Mouse (Mus musculus) cerebellum, postnatal 10 days (tissue): Measurements from ENCODE around the gene Mier2.

Source experiments
- DNase-seq, 2 experiments: peaks; one replicate each; pipeline ENCODE4 v3.0.0; 2021; ENCODE audit warnings: mixed read lengths in 2 of 2

Gene Mier2

DNA sequence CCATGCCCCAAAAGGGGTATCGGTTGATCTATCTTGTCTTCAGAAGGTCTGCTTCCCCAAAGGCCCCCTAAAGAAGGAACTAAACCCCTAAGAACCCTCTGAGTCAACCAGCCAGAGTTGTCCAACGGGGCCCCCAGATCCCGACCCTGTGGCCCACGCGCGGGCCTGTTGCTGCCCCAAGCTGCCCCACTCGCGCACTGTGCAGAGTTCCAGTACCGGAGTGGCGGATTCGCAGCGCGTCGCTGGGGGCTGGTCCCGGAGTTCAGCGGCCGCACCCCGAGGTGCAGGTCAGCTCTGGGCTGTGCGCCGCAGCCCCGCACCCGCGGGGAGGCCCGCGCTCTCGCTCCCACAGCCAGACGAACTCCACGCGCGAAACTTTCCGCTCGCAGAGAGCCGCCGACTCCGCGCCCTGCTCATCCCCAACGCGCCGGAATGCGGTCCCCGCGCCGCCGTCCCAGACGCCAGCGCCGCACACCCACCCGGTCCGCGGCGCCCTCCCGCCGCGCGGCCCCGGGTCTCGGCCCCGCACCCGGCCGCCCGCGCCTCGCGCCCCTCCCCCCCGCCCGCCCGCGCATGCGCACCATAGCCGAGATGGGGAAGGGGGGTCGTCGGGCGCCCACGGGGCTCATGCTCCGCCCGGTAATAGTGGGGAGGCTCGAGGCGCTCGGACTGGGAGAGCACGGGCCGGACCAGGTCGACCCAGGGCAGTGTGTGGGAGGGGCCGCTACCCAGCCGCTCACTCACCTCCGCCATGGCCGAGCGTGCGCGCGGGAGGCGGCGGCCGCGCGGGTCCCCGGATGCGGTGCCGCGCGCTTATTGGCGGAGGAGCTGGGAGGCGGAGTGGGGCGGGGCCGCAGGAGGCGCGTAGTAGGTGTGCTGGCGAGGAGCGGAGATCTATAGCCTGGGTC lies at the start of gene Mier2:
TSS of gene Mier2 (minus strand) at position 870 of the 908 bp plus-strand sequence.
- peak; percentile 92 to 94 for DNase-seq

DNA sequence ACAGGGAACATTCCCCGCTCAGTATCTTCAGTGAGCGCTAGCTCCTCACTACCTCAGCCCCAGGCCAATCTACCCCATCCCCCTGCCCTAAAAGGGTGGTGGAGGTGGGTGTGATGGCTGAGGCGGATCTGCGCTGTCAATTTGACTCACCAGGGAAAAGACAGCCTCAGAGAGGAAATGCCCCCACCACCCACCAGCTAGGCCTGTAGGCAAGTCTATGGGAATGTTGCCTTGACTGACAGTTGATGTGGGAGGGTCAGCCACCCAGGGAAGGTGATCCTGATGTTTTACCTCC lies 42.9 kb upstream of the Mier2 start:
- no peak for DNase-seq

GRCm38 (mm10) chr10:79597051-79597935 lies 42.3 kb upstream of the Mier2 start:
- peak in 1 of 2 experiments; percentile 56 for DNase-seq

GRCm38 (mm10) chr10:79595590-79595929 lies 40.6 kb upstream of the Mier2 start:
- no peak for DNase-seq

GRCm38 (mm10) chr10:79594872-79595589 lies 40.0 kb upstream of the Mier2 start:
- DNase-seq: peak; percentile 83 to 87

DNA sequence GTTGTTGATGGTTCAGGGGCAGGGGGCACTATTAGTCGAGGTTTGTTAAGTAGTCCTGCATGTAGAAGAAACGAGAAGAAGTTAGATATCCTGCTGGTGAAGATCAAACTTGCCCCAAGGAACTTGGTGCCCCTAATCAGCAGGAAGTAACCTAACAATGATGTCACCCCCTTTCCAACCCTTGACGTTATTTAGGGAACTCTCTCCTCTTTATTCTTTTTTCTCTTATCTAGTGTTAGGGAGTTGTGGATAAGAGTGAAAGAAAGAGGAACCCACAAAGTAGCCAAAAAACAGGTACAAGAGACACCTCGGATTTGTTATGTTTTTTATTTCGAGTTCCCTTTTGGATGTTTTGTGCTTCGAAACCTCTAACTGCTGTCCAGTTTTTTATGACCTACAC lies 39.1 kb upstream of the Mier2 start:
- DNase-seq: no peak

GRCm38 (mm10) chr10:79590702-79591101 lies 35.7 kb upstream of the Mier2 start:
- no peak for DNase-seq

DNA sequence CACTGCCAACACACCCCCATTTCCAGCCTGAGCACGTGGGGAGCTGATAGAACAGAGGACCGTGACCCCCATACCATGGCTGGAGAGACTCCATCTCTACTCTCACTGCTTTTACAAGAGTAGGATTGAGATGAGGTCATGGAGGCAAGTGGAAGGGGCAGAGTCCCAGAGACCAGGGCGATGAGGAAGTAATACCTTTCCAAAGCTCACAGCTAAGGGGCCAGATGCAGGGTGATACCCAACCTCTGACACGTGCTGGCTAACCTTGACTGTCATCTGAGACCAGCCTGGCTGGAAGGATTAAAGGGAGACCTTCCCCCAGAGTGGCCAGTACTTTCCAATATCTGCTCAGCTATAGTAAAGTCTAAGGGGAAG lies 32.7 kb upstream of the Mier2 start:
- no peak for DNase-seq

- no peak for DNase-seq
These were observed 32.2 kb upstream of the Mier2 start, which contains the start of gene Theg for GRCm38 (mm10) chr10:79587061-79587751. Gene Theg, minus strand, starts transcription at chr10:79587331.

DNA sequence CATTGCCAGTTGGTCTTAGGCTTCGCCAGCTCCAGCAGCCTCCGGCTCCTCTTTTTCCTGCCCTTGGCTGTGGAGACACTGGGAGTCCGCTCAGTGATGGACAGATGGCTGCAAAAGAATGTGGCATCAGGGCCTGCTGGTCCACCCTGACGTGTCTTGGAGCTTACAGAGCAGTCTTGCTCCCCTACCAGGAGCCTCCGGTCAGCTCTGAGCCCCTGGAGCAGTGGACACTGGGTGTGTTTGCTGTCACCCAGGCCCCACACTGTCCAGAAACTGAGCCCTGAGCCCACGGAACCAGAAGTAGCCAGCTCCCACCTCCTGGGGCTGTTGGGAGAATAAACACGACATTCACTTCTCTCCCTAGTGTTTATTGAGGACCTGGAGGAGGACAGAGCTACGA lies 31.2 kb upstream of the Mier2 start:
- no peak for DNase-seq

DNA sequence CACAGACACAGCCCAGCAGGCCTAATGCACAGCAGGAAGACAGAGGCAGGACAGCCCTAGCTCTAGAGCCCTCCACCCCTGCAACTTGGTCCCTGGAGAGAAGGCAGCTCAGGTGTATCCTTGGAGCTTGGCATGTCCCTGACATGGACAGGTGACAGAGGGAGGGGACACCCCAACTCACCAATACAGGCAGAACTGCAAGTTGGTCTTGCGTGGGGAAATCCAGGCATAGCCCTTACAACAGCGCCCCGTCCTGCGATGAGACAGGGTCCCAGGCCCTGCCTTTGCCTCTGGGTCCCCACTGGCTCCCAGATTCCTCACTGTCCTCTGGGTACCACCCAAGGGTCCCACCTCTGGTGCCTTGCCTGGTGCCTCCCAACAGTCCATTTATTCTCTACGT lies 30.7 kb upstream of the Mier2 start:
- DNase-seq: no peak

- DNase-seq: no peak
These were observed 30.1 kb upstream of the Mier2 start for GRCm38 (mm10) chr10:79585136-79585535.

GRCm38 (mm10) chr10:79584426-79584825 lies 29.4 kb upstream of the Mier2 start:
- no peak for DNase-seq

DNA sequence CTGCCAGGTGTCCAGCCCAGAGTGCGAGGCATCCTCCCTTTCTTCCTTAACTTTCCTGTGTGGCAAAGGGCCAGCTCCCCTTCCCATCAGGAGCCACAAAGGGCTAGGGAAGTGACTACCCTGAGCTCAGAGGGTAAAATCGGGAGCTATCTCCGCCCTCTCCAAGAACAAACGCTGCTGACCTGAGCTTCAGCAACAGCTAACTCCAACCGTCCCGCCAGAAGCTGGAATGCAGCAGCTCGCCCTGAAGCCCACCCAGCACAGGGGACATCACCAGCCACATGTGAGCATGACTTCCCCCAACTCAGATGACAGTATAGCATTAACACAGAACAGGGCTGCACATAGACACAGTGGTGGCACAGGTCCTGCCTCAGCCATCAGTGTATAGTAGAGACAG lies 29.0 kb upstream of the Mier2 start:
- DNase-seq: no peak

- DNase-seq: no peak
These were observed 26.5 kb upstream of the Mier2 start for GRCm38 (mm10) chr10:79581501-79581900.

- DNase-seq: peak; percentile 85 to 91
These were observed 25.8 kb upstream of the Mier2 start for GRCm38 (mm10) chr10:79580811-79581210.

GRCm38 (mm10) chr10:79580356-79580755 lies 25.4 kb upstream of the Mier2 start:
- no peak for DNase-seq

DNA sequence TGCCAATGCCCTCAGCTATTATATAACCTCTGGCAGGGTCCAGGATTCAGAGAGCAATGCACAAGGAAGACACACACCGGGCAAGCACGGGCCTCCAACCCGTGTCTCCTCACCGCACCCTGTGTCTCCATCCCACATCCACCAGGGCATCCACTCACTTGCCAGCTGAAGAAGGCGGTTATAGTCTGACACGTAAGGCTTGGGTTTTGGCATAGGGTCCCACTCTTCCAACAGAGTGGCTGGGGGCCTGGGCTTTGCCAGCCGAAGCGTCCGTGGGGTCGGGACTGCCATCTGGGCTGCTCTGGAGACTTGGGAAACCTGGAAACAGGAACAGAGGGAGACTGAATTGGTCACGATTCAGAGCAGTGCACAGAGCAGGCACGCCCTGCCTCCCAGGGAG lies 24.8 kb upstream of the Mier2 start:
- DNase-seq: peak; percentile 69 to 77

DNA sequence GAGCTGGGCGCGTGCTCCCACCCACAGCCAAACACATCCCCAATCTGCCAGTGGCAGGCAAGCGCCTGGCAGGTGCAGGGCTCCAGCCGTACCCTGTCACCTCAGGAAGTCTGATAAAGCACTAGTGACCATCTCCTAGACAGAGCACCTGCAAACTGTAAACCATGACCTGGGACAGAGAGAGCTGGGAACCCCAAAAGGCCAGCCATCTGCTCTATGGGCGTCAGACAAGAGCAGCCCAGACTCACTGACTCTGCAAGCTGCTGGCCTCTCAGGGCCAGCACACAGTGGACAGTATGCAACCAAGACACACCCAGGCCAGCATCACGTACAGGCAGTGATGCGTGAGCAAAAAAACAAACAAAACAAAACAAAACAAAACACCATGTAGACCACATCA lies 23.9 kb upstream of the Mier2 start:
- no peak for DNase-seq

DNA sequence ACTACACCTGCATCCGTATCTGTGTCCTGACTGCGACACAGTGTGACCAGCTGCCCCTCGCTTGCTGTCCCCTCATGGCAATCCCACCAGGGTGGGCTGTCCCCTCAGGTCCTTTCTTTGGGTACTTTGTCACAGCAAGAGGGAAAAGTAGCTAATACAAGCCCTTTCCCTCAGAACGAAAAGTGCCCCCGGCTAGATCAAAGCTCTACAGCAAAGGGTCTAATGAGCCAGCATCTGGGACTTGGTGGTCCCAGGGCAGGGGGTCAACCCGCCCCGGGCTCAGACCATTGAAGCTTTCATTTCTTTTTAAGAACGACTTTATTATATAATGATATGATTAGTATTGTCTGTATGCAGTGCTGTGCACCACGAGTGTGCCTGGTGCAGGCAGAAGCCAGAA lies 23.3 kb upstream of the Mier2 start:
- DNase-seq: no peak

- no peak for DNase-seq
These were observed 22.4 kb upstream of the Mier2 start for GRCm38 (mm10) chr10:79577376-79577775.

GRCm38 (mm10) chr10:79575754-79576153 lies 20.8 kb upstream of the Mier2 start:
- DNase-seq: peak in 1 of 2 experiments; percentile 51

- DNase-seq: no peak
These were observed 19.8 kb upstream of the Mier2 start for GRCm38 (mm10) chr10:79574796-79575195.
